Mouse (Mus musculus) liver, embryonic 14.5 days (tissue): ENCODE results near the gene Ankrd33b. TPM values are rescaled to one million over a fixed set of nuclear protein-coding genes. Genes with fewer than 3 reads are reported as not detected.

Experiments used
- ATAC-seq: fragments of 200-750 bp; cut with Nextera tagmentation; 2 replicates; pipeline ENCODE4 v1.8.0; 2017; ENCODE audit warnings: moderate number of reproducible peaks, mild to moderate bottlenecking, moderate library complexity; ENCODE audit not compliant: insufficient read depth
- DNase-seq, 3 experiments: peaks; one replicate each; pipeline ENCODE4 v3.0.0-alpha.2; 2012 to 2013; ENCODE audit warnings: low read depth in 3 of 3, low spot score in 3 of 3
- H3K27ac ChIP-seq: fragments of 300-500 bp; sonication (generic); 2 replicates; pipeline ENCODE4 v1.5.1; 2014; ENCODE audit warnings: moderate library complexity, mild to moderate bottlenecking, control low read depth, inconsistent platforms
- H3K27me3 ChIP-seq: fragments of 300-500 bp; sonication (generic); 2 replicates; pipeline ENCODE4 v1.6.1; 2014; ENCODE audit warnings: mild to moderate bottlenecking, low read length, moderate library complexity; ENCODE audit not compliant: control insufficient read depth, insufficient read depth
- H3K36me3 ChIP-seq: fragments of 300-500 bp; sonication (generic); replicated peaks from 2 replicates; pipeline ENCODE4 v1.6.1; 2014; ENCODE audit warnings: low read depth; ENCODE audit not compliant: control insufficient read depth, insufficient read depth
- H3K4me1 ChIP-seq, 2 experiments: fragments of 200-500 bp in 1 of 2; fragments of 300-500 bp in 1 of 2; sonication (generic) in 1 of 2; replicated peaks; 2 replicates each; pipeline ENCODE4 v1.6.1; 2012 to 2014; ENCODE audit warnings: antibody characterized with exemption in 1 of 2, inconsistent platforms in 1 of 2, low read length in 1 of 2; ENCODE audit not compliant: control insufficient read depth in 2 of 2, insufficient read depth in 2 of 2
- H3K4me2 ChIP-seq: fragments of 300-500 bp; sonication (generic); 2 replicates; pipeline ENCODE4 v1.6.1; 2014; ENCODE audit warnings: low read depth, mild to moderate bottlenecking, control low read depth, moderate library complexity
- H3K4me3 ChIP-seq, 2 experiments: fragments of 200-500 bp in 1 of 2; fragments of 300-500 bp in 1 of 2; sonication (generic) in 1 of 2; 2 replicates each; pipeline ENCODE4 v1.5.1; 2012 to 2014; ENCODE audit warnings: low read depth in 2 of 2, low read length in 2 of 2, mild to moderate bottlenecking in 2 of 2, control low read depth in 1 of 2, inconsistent platforms in 1 of 2, moderate library complexity in 1 of 2; ENCODE audit not compliant: insufficient read depth in 1 of 2
- H3K9ac ChIP-seq: fragments of 300-500 bp; sonication (generic); replicated peaks from 2 replicates; pipeline ENCODE4 v1.6.1; 2014; ENCODE audit warnings: mild to moderate bottlenecking, control low read depth, moderate library complexity
- H3K9me3 ChIP-seq: fragments of 300-500 bp; sonication (generic); 2 replicates; pipeline ENCODE4 v1.6.1; 2016; ENCODE audit warnings: low read length, mixed read lengths; ENCODE audit not compliant: control insufficient read depth
- CTCF ChIP-seq: IDR thresholded peaks from 2 replicates; pipeline ENCODE4 v1.5.1; 2016; ENCODE audit warnings: antibody characterized with exemption, low read depth, control low read depth
- EP300 ChIP-seq: IDR thresholded peaks from 2 replicates; pipeline ENCODE4 v1.6.1; 2016; ENCODE audit warnings: antibody characterized with exemption, low read depth
- WGBS: fragments of 180-500 bp; shearing (Covaris S2); extraction: QIAGEN DNeasy Blood & Tissue Kit; methylation state at CpG from one replicate; pipeline ENCODE4 v1.1.7; 2014; ENCODE audit not compliant: insufficient replicate concordance; 5-methylcytosine and 5-hydroxymethylcytosine counted together
- polyA plus RNA-seq, 2 experiments: library from polyadenylated mRNA; depleted of rRNA in 1 of 2; stranded (reverse) in 1 of 2; unstranded in 1 of 2; fragments of >200 nt; fragmentation: Nextera tagmentation in 1 of 2; extraction: Ambion mirVana in 1 of 2; gene quantifications; 2 replicates each; pipeline versions ENCODE4 v1.2.1 to v1.2.3; 2012 to 2014

The Ankrd33b gene
- polyA plus RNA-seq, 2 experiments, result 0.19 to 0.27 TPM

GRCm38 (mm10) chr15:31282353-31282752 lies 85.2 kb downstream of the Ankrd33b start:
- DNase-seq, result no peak
- WGBS, result 46% methylated on average over 3 of the region's 3 CpGs
- no peak overlapping the region for H3K4me3 ChIP-seq
- no peak overlapping the region for H3K27ac ChIP-seq
- no peak overlapping the region for H3K4me2 ChIP-seq
- H3K9me3 ChIP-seq, result no peaks in the 10 kb centered on the region
- no peaks in the 10 kb centered on the region for H3K36me3 ChIP-seq
- TF ChIP-seq EP300 (no peak), CTCF (no peak)
- H3K9ac ChIP-seq, result no peak overlapping the region
- ATAC-seq, result no peak
- H3K27me3 ChIP-seq, result no peaks in the 10 kb centered on the region
- peaks cover 0 to 7% of the 10 kb centered on the region in 2 experiments; a peak in 1 of 4 replicates for H3K4me1 ChIP-seq

GRCm38 (mm10) chr15:31281830-31282229 lies 85.7 kb downstream of the Ankrd33b start:
- no peaks in the 10 kb centered on the region for H3K9me3 ChIP-seq
- no peak for DNase-seq
- no peak overlapping the region for H3K4me2 ChIP-seq
- peak; percentile 55; the same call in 1 of the 2 replicates for ATAC-seq
- no peak overlapping the region for H3K4me3 ChIP-seq
- TF ChIP-seq CTCF, result no peak
- peak; percentile 63 for TF ChIP-seq EP300
- H3K4me1 ChIP-seq, result peaks cover 0 to 7% of the 10 kb centered on the region in 2 experiments; a peak in 1 of 4 replicates
- no peaks in the 10 kb centered on the region for H3K27me3 ChIP-seq
- no peaks in the 10 kb centered on the region for H3K36me3 ChIP-seq
- no peak overlapping the region for H3K9ac ChIP-seq
- WGBS, result 34% methylated on average over 13 of the region's 13 CpGs
- no peak overlapping the region for H3K27ac ChIP-seq

- Histone ChIP-seq H3K27me3 (no peaks in the 10 kb centered on the region), H3K9me3 (no peaks in the 10 kb centered on the region), H3K9ac (no peak overlapping the region), H3K4me1 (peaks cover 0 to 7% of the 10 kb centered on the region in 2 experiments; a peak in 1 of 4 replicates), H3K4me2 (no peak overlapping the region), H3K27ac (no peak overlapping the region), H3K36me3 (no peaks in the 10 kb centered on the region), H3K4me3 (no peak overlapping the region)
- TF ChIP-seq EP300 (peak; percentile 31; the same call in 1 of the 2 replicates), CTCF (no peak)
- peak in 1 of 3 experiments; percentile 14 for DNase-seq
- 10% methylated on average over 2 of the region's 2 CpGs for WGBS
- 0 out of 2 replicates have a peak, but pooled peaks have one; percentile 39 for ATAC-seq
Observed at GRCm38 (mm10) chr15:31280683-31281082, 86.8 kb downstream of the Ankrd33b start.

GRCm38 (mm10) chr15:31280059-31280458 lies 87.5 kb downstream of the Ankrd33b start:
- WGBS, result 63% methylated on average over 5 of the region's 5 CpGs

GRCm38 (mm10) chr15:31279577-31280004 lies 87.9 kb downstream of the Ankrd33b start:
- WGBS, result 56% methylated on average over 6 of the region's 6 CpGs
- Histone ChIP-seq H3K4me2 (no peak overlapping the region), H3K4me3 (no peak overlapping the region), H3K27me3 (no peaks in the 10 kb centered on the region), H3K9me3 (no peaks in the 10 kb centered on the region), H3K36me3 (no peaks in the 10 kb centered on the region), H3K4me1 (peaks cover 0 to 7% of the 10 kb centered on the region in 2 experiments; a peak in 1 of 4 replicates), H3K9ac (no peak overlapping the region), H3K27ac (no peak overlapping the region)
- DNase-seq (no peak), ATAC-seq (no peak)
- TF ChIP-seq CTCF (no peak), EP300 (no peak)

More at GRCm38 (mm10) chr15:31280059-31280458, 87.5 kb downstream of the Ankrd33b start:
- no peak for ATAC-seq
- Histone ChIP-seq H3K27ac (no peak overlapping the region), H3K27me3 (no peaks in the 10 kb centered on the region), H3K4me3 (no peak overlapping the region), H3K4me2 (no peak overlapping the region), H3K9ac (no peak overlapping the region), H3K4me1 (peaks cover 0 to 7% of the 10 kb centered on the region in 2 experiments; a peak in 1 of 4 replicates), H3K9me3 (no peaks in the 10 kb centered on the region), H3K36me3 (no peaks in the 10 kb centered on the region)
- TF ChIP-seq EP300, result no peak
- no peak for TF ChIP-seq CTCF
- no peak for DNase-seq
